ENCODE assay signal across 7 mouse cellular contexts in the genomic region with DNA sequence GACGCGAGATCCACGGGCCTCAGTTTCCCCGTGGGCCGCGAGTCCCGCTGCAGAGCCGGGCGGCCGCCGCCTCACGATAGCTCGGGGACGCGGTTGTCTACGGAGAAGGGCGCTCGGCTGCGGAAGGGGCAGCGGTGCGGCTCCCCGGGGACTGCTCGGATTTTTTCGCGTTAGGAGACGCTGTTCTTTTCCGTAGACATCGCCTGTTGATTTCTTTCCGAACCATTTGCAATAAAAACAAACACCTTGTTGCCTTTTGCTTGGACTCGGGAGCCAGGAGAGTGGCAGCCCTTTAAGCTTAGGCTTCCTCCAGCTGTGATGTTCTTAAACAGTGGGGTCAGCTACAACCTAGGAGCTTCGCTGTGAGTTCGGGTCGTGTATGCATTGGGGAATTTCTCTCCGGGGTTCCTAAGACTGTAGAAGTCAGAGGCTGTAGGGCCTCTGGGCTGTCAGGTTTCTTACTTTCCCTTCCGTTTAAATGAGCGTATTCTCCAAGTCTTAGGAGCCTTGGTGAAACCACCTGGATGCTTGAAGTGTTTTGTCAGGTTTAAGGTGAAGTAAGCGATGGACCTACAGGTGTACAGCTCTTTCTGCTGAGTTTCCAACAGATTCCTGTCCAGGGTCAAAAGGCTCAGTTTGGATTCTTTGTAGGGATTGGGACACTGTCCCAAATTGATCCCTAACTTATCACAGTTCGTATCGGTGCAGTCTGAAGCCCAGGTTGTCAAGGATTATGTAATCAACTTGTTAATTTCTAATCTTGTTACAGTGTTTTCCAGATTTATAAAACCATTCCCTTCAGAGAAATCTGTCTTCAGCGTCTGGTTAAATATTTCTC. TPM values are rescaled to one million over a fixed set of nuclear protein-coding genes. Genes with fewer than 3 reads are reported as not detected.
DNase-seq lines count a peak whose midpoint lies in the region; ATAC-seq and TF ChIP-seq lines count a peak whose summit lies in the region.

No protein-coding gene starts in this region.

- peak overlapping the region; percentile 88 for H3K27ac ChIP-seq in heart, embryonic 11.5 days (ENCODE audit: low read depth, low read length)
- H3K27ac ChIP-seq in kidney, embryonic 16.5 days (ENCODE audit: low read length) = peak overlapping the region; percentile 88

- WGBS in heart, embryonic 11.5 days (ENCODE audit: insufficient replicate concordance) = 5% methylated on average over 40 of the region's 40 CpGs
- WGBS in kidney, embryonic 16.5 days = 4% methylated on average over 40 of the region's 40 CpGs

- peak; percentile 55; the same call in 1 of the 2 replicates for ATAC-seq in heart, embryonic 11.5 days (replicated peaks; ENCODE audit: insufficient number of reproducible peaks, low FRiP score, low TSS enrichment)
- ATAC-seq in kidney, embryonic 16.5 days (ENCODE audit: low FRiP score, low TSS enrichment) = no peak
- peak; percentile 15; the same call in 1 of the 2 replicates for ATAC-seq in megakaryocyte-erythroid progenitor cell, adult 5-6 weeks (replicated peaks; ENCODE audit: low FRiP score, low TSS enrichment, poor library complexity, severe bottlenecking)

- TF ChIP-seq CTCF in E14TG2a.4 (conservative IDR thresholded peaks at IDR 0.05; ENCODE audit: low read length) = no peak

- H3K9ac ChIP-seq in heart, embryonic 11.5 days (ENCODE audit: low read depth, low read length) = peak overlapping the region; percentile 89
- peak overlapping the region; percentile 96 for H3K9ac ChIP-seq in kidney, embryonic 16.5 days (replicated peaks; ENCODE audit: low read length)

- peaks cover 5% of the 10 kb centered on the region; the same call in 1 of the 2 replicates for H3K27me3 ChIP-seq in E14TG2a.4 (ENCODE audit: insufficient read depth, low read length)
- no peaks in the 10 kb centered on the region for H3K27me3 ChIP-seq in heart, embryonic 11.5 days (ENCODE audit: control insufficient read depth, insufficient read depth, low read length)
- no peaks in the 10 kb centered on the region for H3K27me3 ChIP-seq in kidney, embryonic 16.5 days (ENCODE audit: insufficient read depth, low read length)

- peak overlapping the region; percentile 93 for H3K4me2 ChIP-seq in heart, embryonic 11.5 days
- H3K4me2 ChIP-seq in kidney, embryonic 16.5 days (replicated peaks; ENCODE audit: low read depth, low read length) = peak overlapping the region; percentile 77

- H3K4me1 ChIP-seq in E14TG2a.4 (replicated peaks; ENCODE audit: low read depth, low read length) = peaks cover 12% of the 10 kb centered on the region
- peaks cover 11% of the 10 kb centered on the region for H3K4me1 ChIP-seq in heart, embryonic 11.5 days (ENCODE audit: control insufficient read depth, insufficient read depth, low read length)
- peaks cover 14% of the 10 kb centered on the region for H3K4me1 ChIP-seq in kidney, embryonic 16.5 days (ENCODE audit: insufficient read depth, low read length)

- peak; percentile 64 for DNase-seq in A20 (ENCODE audit: low read depth, low spot score)
- peak; percentile 67 to 68 for DNase-seq in cerebellum, postnatal 10 days
- peak; percentile 39 to 53 for DNase-seq in spleen, postnatal 10 days (ENCODE audit: low spot score in 2 of 2)

- peak overlapping the region; percentile 83 for H3K4me3 ChIP-seq in E14TG2a.4 (replicated peaks; ENCODE audit: low read length)
- peak overlapping the region; percentile 82 for H3K4me3 ChIP-seq in heart, embryonic 11.5 days (ENCODE audit: low read depth, low read length)
- H3K4me3 ChIP-seq in kidney, embryonic 16.5 days (ENCODE audit: low read length) = peak overlapping the region; percentile 74

- no peaks in the 10 kb centered on the region for H3K9me3 ChIP-seq in E14TG2a.4 (ENCODE audit: low read length)
- no peaks in the 10 kb centered on the region for H3K9me3 ChIP-seq in heart, embryonic 11.5 days (replicated peaks; ENCODE audit: control insufficient read depth, low read length)
- H3K9me3 ChIP-seq in kidney, embryonic 16.5 days (ENCODE audit: low read length) = no peaks in the 10 kb centered on the region

- no peaks in the 10 kb centered on the region for H3K36me3 ChIP-seq in E14TG2a.4 (ENCODE audit: insufficient read depth, low read length)
- no peaks in the 10 kb centered on the region for H3K36me3 ChIP-seq in heart, embryonic 11.5 days (ENCODE audit: control insufficient read depth, insufficient read depth, low read length)
- no peaks in the 10 kb centered on the region for H3K36me3 ChIP-seq in kidney, embryonic 16.5 days (ENCODE audit: insufficient read depth, low read length)

RNA-seq across cellular contexts. Expression of gene Snrk, which starts 0.8 kb away (rescaled TPM):
- 30.6 and 32.9 TPM in 2 replicates for polyA plus RNA-seq in heart, embryonic 11.5 days (2014; fragmentation: Nextera tagmentation; extraction: Ambion mirVana)
- polyA plus RNA-seq in kidney, embryonic 16.5 days (2015; fragmentation: Nextera tagmentation; extraction: Ambion mirVana) = 63.3 and 65.1 TPM in 2 replicates
- 8.5 and 16.9 TPM in 2 replicates for total RNA-seq in megakaryocyte-erythroid progenitor cell, adult 5-6 weeks (2014; fragmentation: Nextera tagmentation)
- 15.9 and 26.7 TPM in 2 replicates for total RNA-seq in megakaryocyte-erythroid progenitor cell, adult 5-6 weeks (2017)
